Mouse (Mus musculus) limb, embryonic 10.5 days (tissue): Measurements from ENCODE around the gene Wdr37. TPM values are rescaled to one million over a fixed set of nuclear protein-coding genes. Genes with fewer than 3 reads are reported as not detected.
"Not testable (repeated sequence)": the region's sequence is repeated elsewhere in the genome, so short reads cannot be mapped to it uniquely, and the experiment has no call there.

Source experiments
- DNase-seq: peaks from one replicate; pipeline ENCODE4 v3.0.0-alpha.2; 2017; ENCODE audit warnings: low spot score
- H3K27ac ChIP-seq: fragments of 300-500 bp; sonication (generic); 2 replicates; pipeline ENCODE4 v1.5.1; 2016; ENCODE audit warnings: mild to moderate bottlenecking
- H3K27me3 ChIP-seq: fragments of 300-500 bp; sonication (generic); 2 replicates; pipeline ENCODE4 v1.6.1; 2016; ENCODE audit warnings: low read depth, mild to moderate bottlenecking; ENCODE audit not compliant: poor library complexity, severe bottlenecking
- H3K36me3 ChIP-seq: fragments of 300-500 bp; sonication (generic); 2 replicates; pipeline ENCODE4 v1.6.1; 2016; ENCODE audit warnings: mild to moderate bottlenecking, moderate library complexity
- H3K4me1 ChIP-seq: fragments of 300-500 bp; sonication (generic); 2 replicates; pipeline ENCODE4 v1.6.1; 2016
- H3K4me3 ChIP-seq: fragments of 300-500 bp; sonication (generic); 2 replicates; pipeline ENCODE4 v1.5.1; 2016; ENCODE audit warnings: mild to moderate bottlenecking, moderate library complexity
- H3K9me3 ChIP-seq: fragments of 300-500 bp; sonication (generic); replicated peaks from 2 replicates; pipeline ENCODE4 v1.6.1; 2016; ENCODE audit warnings: mild to moderate bottlenecking
- WGBS: fragments of 180-500 bp; shearing (Covaris S2); methylation state at CpG from one replicate; pipeline ENCODE4 v1.1.7; 2016; 5-methylcytosine and 5-hydroxymethylcytosine counted together
- polyA plus RNA-seq: library from polyadenylated mRNA; unstranded; fragments of >200 nt; fragmentation: Nextera tagmentation; extraction: Ambion mirVana; gene quantifications from 2 replicates; pipeline ENCODE4 v1.2.1, GENCODE M21; 2016

The Wdr37 gene
- polyA plus RNA-seq: 21.0 and 25.3 TPM in 2 replicates

DNA sequence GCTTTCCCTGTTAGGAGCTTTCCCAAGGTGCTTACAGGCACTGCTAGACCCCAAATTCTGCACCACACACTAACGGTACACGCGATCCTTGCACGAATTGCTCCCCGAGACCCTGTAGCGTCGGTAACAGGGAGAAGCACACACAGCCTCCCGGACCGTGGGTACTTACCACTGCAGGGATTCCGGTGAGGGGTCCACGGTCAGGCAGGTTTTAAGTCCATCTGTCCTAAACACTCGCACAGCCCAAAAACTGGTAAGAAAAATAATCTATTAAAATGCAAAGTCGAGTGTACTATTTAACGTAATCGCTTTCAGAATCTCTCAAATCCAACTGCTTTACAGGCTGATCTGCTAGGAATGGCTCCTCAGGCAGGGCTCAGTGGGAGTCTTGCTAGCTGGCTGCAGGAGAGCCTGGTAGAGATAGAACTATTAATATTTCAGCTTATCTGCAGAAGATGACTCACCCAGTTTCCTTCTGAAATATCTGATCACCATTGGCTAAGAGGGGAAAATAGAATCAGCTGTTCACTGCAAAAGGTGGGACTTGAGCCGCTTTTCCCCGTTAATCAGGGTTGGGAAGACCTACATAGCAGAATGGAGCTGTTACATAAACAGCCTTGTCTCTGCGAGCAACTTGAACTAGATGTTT lies at the start of gene Wdr37:
TSS of gene Wdr37 (minus strand) at position 596 of the 649 bp plus-strand sequence.
- DNase-seq: no peak
- Histone ChIP-seq H3K4me1 (peaks cover 13% of the 10 kb centered on the region), H3K9me3 (no peaks in the 10 kb centered on the region), H3K27me3 (no peaks in the 10 kb centered on the region), H3K4me3 (peak within 1 kb of the TSS; percentile 83), H3K27ac (peak within 1 kb of the TSS; percentile 92), H3K36me3 (peaks cover 6% of the 10 kb centered on the region; the same call in 1 of the 2 replicates)
- 2% methylated on average over 18 of the region's 18 CpGs for WGBS

DNA sequence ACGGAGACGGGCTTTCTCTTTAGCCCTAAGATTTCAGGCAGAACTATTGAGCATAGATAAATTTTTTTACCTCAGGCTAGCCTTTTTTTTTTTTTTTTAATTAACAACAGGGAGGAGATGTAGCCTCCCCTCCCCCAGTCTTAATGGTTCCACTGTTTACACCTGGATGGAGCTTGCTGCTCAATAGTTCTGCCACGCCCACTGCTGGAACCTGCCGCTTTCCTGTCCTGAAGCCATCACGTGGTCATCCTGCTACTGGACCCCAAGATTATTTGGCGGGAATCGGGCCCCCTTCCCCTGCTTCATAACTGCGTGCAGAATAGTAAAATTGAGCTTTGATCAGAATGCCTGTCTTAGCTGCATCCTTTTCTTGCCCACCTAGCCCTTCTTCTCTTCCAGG lies 42.2 kb upstream of the Wdr37 start:
- not testable (repeated sequence) for H3K9me3 ChIP-seq, H3K27ac ChIP-seq, H3K27me3 ChIP-seq, H3K4me1 ChIP-seq, H3K4me3 ChIP-seq, DNase-seq, H3K36me3 ChIP-seq
- 97% methylated on average over 8 of the region's 8 CpGs for WGBS

DNA sequence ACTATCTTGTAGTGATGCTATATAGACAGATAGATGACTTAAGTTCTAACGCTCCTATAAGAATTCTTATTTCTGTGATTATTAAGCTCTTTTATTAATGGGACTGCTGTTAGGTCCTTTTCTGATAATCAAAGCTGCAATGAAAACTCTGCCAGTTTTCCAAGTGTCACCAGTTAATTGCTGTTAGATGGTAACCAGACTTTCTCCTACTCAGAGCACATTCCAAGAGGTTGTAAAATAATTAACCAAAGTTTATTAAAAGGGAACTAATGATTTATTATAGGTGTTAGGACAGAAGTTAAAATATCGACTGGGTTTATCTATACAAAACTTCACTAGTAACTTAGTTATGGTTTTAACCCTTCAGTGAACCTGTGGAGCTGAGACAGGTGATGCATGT lies 34.3 kb upstream of the Wdr37 start:
- DNase-seq, H3K27me3 ChIP-seq, H3K36me3 ChIP-seq, H3K9me3 ChIP-seq, H3K27ac ChIP-seq, H3K4me3 ChIP-seq, H3K4me1 ChIP-seq: not testable (repeated sequence)
- WGBS: 77% methylated on average over 2 of the region's 2 CpGs

DNA sequence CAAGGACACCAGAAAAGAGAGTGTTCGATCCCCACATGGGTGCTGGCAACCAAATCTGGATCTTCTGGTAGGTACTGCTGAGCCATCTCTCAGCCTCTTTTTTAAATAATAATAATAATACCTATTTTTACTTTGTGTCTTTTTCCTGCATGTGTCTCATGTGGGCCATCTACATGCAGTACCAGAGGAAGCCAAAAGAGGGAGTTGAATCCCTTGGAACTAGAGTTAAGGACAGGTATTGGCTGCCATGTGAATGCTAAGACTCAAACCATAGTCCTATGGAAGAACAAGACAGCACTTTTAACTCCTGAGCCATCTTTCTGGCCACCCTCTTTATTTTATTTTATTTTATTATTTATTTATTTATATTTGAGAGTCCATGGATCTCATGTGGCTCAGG lies 16.9 kb upstream of the Wdr37 start:
- H3K27me3 ChIP-seq: no peaks in the 10 kb centered on the region
- no peak overlapping the region for H3K27ac ChIP-seq
- no peak overlapping the region for H3K4me3 ChIP-seq
- no peak for DNase-seq
- H3K36me3 ChIP-seq: peaks cover 37% of the 10 kb centered on the region
- no peaks in the 10 kb centered on the region for H3K9me3 ChIP-seq
- WGBS: 96% methylated on average over 1 of the region's 1 CpGs
- peaks cover 6% of the 10 kb centered on the region; the same call in 1 of the 2 replicates for H3K4me1 ChIP-seq

DNA sequence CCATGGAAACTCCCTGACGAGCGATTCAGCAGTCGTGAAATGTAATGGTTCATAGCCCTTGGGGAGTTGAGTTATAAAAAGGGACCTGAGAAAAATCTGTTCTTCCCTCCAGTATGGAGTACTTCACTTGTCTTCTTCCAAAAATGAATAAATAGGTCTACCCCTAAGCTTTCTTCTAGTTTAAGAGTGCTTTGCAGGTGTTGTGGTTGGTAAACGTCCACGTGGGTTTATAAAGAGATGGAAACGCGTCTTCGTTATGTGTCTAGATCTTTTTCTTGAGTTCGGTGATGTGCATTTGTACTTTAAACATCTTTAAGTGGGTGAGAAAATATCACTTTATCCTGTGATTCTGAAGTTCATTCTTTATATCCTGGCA lies 14.5 kb upstream of the Wdr37 start:
- peaks cover 6% of the 10 kb centered on the region; the same call in 1 of the 2 replicates for H3K4me1 ChIP-seq
- H3K27ac ChIP-seq: peak overlapping the region; percentile 96
- H3K9me3 ChIP-seq: no peaks in the 10 kb centered on the region
- peak overlapping the region; percentile 81 for H3K4me3 ChIP-seq
- DNase-seq: no peak
- peaks cover 24% of the 10 kb centered on the region for H3K36me3 ChIP-seq
- WGBS: 6% methylated on average over 9 of the region's 9 CpGs
- no peaks in the 10 kb centered on the region for H3K27me3 ChIP-seq

DNA sequence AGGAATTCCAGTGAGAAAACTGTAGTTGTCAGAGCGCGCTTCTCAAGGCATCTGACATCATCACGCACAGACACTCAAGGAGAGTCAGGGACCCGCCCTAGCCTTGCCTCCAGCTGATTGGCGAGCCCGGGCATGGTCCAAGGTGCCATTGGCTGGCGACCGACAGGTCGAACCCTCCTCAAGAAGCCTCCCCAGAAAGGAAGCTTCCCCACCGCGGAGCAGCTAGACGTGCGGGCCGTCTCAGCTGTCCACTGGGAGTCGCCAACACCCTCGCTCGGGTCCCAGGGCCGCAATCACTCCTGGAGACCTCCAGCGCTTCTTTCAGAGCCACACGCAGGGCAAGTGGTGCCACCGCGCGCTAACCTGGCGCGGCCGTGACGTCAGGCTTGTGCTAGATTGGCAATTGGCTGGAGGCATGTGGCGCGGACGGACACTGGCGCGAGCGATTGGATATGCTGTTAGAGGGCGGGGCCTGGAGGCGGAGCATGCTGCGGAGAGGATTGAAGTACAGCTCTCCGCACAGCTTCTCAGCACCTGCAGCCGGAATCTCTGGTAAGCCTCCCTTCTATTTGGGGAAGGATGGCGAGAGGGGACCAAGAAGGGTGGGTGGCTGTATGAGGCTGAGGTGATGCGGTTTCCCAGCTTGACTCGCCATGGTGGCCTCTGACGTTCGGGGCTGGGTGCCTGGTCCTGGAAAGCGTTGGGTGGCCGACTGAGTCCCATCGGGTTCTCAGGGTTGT lies 13.9 kb upstream of the Wdr37 start, which contains the start of gene Idi1:
TSS of gene Idi1 (plus strand) at position 57 of the 740 bp plus-strand sequence.
- WGBS: under 1% methylated on average over 46 of the region's 46 CpGs
- Histone ChIP-seq H3K27ac (peak within 1 kb of the TSS; percentile 96), H3K4me1 (peaks cover 6% of the 10 kb centered on the region; the same call in 1 of the 2 replicates), H3K36me3 (peaks cover 24% of the 10 kb centered on the region), H3K4me3 (peak within 1 kb of the TSS; percentile 81), H3K9me3 (no peaks in the 10 kb centered on the region), H3K27me3 (no peaks in the 10 kb centered on the region)
- DNase-seq: peak; percentile 97

DNA sequence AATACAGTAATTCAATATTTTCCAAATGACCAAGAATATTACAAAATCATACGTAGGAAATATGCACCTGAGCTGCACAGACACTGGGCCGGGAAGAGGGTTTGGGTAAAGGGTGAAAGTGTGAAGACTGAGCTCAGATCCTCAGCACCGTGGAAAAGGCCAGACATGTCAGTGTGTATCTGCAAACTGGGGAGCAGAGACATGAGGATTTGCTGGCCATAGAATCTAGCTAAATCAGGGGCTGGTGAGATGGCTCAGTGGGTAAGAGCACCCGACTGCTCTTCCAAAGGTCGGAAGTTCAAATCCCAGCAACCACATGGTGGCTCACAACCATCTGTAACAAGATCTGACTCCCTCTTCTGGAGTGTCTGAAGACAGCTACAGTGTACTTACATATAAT lies 12.2 kb upstream of the Wdr37 start:
- not testable (repeated sequence) for H3K27me3 ChIP-seq, H3K9me3 ChIP-seq, H3K4me3 ChIP-seq, H3K4me1 ChIP-seq, DNase-seq, H3K27ac ChIP-seq
- H3K36me3 ChIP-seq: peaks cover 12% of the 10 kb centered on the region
- 86% methylated on average over 5 of the region's 5 CpGs for WGBS

DNA sequence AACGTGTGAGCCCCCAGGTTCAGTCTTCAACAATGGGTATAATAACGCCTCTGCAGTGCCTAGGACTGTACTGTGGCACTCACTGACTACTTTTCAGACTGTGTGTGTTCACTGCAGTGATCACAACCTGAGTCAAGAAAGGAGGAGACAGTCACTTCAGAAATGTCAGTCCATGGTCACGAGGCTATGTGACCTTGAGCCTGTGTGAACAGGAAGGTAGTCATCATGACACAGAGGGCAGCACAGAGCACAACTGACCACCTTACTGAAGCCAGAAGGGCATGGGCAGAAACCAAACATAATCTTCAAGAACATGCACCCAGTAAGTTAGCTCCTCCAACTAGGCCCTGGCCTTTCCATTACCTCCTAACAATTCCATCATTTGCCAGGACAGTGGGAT lies 9.9 kb upstream of the Wdr37 start:
- no peaks in the 10 kb centered on the region for H3K27me3 ChIP-seq
- no peaks in the 10 kb centered on the region for H3K4me1 ChIP-seq
- no peak overlapping the region for H3K4me3 ChIP-seq
- no peaks in the 10 kb centered on the region for H3K9me3 ChIP-seq
- 89% methylated on average over 3 of the region's 3 CpGs for WGBS
- no peaks in the 10 kb centered on the region for H3K36me3 ChIP-seq
- no peak for DNase-seq
- H3K27ac ChIP-seq: no peak overlapping the region

DNA sequence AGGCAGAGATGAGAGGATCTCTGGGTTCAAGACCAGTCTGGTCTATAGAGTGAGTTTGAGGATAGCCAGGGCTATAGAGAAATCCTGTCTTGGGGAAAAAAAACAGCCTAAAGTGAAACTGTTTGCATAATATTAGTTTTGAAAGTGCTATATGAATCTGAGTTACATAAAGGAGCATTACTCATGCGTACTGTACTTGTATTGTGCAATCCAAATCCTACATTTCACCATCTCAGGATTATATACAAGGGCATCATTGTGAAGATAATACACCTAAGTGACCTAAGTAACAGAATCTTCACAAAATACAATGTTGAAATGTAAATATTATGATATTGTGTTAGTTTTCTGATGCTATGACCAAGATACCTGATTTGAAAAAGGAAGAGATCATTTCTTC lies 2.1 kb upstream of the Wdr37 start:
- H3K36me3 ChIP-seq: no peaks in the 10 kb centered on the region
- no peak for DNase-seq
- H3K27ac ChIP-seq: no peak overlapping the region
- H3K4me3 ChIP-seq: no peak overlapping the region
- peaks cover 13% of the 10 kb centered on the region for H3K4me1 ChIP-seq
- no peaks in the 10 kb centered on the region for H3K9me3 ChIP-seq
- no peaks in the 10 kb centered on the region for H3K27me3 ChIP-seq
- 96% methylated on average over 1 of the region's 1 CpGs for WGBS

DNA sequence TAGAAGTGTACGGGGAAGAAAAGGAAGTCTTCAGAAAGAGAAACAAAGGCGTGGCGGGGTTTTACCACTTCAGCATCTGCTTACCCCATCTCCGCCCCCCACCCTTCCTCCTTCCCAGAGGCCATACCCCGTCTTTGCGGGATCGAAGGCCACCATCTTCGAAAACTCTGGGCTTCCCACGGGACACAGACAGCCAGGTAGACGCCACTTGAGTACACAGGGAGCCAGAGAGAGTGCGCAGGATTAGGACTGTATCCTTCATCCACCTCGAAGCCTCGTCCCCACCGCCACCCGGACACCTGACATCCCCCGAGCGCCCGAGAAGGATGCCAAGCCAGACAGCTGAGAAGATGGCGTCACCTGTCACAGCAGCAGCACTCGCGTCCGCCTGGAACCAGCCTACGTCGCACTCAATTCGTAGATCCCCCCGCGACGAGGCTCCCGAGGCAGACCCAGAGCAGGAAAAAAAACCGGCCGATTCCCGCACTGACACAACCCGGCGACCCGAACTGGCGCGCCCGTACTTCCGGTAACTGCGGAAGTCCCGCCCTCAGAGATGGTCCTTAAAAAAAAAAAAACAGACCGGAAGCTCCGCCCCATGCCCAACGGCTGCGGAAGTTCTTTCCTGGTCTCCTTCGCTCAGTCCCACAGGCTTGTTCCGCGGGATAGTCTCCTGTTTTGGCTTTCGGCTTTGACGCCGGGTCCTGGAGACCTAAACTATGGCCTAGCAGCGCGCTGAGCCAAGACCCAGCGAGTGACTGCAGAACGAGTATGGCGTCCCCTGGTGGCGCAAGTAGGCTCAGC lies 997 bp downstream of the Wdr37 start:
- peak overlapping the region; percentile 83 for H3K4me3 ChIP-seq
- DNase-seq: peak; percentile 90
- H3K36me3 ChIP-seq: peaks cover 8% of the 10 kb centered on the region; the same call in 1 of the 2 replicates
- H3K27ac ChIP-seq: peak overlapping the region; percentile 92
- WGBS: under 1% methylated on average over 57 of the region's 57 CpGs
- H3K4me1 ChIP-seq: peaks cover 13% of the 10 kb centered on the region
- no peaks in the 10 kb centered on the region for H3K27me3 ChIP-seq
- no peaks in the 10 kb centered on the region for H3K9me3 ChIP-seq

DNA sequence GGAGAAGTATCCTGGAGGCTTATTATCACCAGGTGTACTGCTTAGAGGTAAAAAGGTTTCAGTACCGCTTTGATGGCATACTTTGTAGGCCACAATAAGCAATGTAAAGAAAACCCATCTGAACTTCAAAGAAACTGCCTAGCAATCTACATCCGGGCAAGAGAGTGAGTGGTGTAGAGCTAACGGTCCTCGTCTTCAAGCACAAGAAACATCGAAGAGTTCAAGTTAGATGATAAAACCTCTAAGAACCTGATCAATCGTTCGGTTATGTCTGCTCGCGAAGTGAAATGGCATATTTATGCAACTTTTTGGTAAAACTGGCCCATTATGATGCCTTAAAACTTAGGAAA lies 1.6 kb downstream of the Wdr37 start:
- no peaks in the 10 kb centered on the region for H3K27me3 ChIP-seq
- no peak for DNase-seq
- H3K27ac ChIP-seq: peak overlapping the region; percentile 92
- H3K4me3 ChIP-seq: peak overlapping the region; percentile 83
- H3K36me3 ChIP-seq: peaks cover 11% of the 10 kb centered on the region; the same call in 1 of the 2 replicates
- no peaks in the 10 kb centered on the region for H3K9me3 ChIP-seq
- WGBS: 6% methylated on average over 9 of the region's 9 CpGs
- H3K4me1 ChIP-seq: peaks cover 13% of the 10 kb centered on the region

DNA sequence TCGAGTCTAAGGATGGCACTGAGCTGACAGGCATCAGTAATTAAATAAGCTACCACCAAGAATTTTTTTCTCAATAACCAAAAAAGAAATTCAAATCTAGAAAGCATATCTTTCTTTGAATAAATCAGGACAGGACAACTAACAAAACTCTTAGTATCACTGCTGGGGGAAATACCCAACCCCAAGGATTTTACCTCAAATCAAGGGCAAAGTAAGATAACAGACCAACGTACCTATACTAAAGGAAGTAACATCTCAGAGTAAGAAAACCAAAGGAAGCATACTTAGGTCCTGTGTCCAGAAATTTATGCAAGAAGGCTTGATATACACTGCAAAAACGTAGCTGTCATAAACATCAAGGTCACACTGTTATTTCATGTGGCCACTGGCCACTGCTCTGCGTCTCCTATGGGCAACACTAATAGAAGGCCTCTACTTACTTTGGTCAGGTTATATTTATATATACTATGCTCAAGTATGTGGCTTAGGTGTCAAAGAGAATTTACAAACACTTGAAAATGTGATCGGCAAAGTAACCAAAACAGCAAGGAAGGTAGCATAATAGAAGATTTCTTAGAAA lies 2.0 kb downstream of the Wdr37 start:
- peak overlapping the region; percentile 92; the same call in 1 of the 2 replicates for H3K27ac ChIP-seq
- no peaks in the 10 kb centered on the region for H3K9me3 ChIP-seq
- H3K27me3 ChIP-seq: no peaks in the 10 kb centered on the region
- no peak for DNase-seq
- peak overlapping the region; percentile 83 for H3K4me3 ChIP-seq
- H3K36me3 ChIP-seq: peaks cover 15% of the 10 kb centered on the region; the same call in 1 of the 2 replicates
- H3K4me1 ChIP-seq: peaks cover 13% of the 10 kb centered on the region
- 83% methylated on average over 5 of the region's 5 CpGs for WGBS
